In genomic region chr6:93913226-93913861, GRCm38 (mm10) we compare ENCODE assay signal across 8 mouse cellular contexts.
A peak's percentile ranks its signal among the peaks of the same experiment; 100 is the strongest.
DNase-seq lines count a peak whose midpoint lies in the region; ATAC-seq and TF ChIP-seq lines count a peak whose summit lies in the region.

No protein-coding gene starts in this region.

- no peak for TF ChIP-seq CTCF in olfactory bulb, adult 2 months (IDR thresholded peaks at IDR 0.05; ENCODE audit: insufficient read depth, low read depth, low read length)
- no peak for TF ChIP-seq CTCF in liver, postnatal 0 days (IDR thresholded peaks at IDR 0.05; ENCODE audit: low read depth)

- no peaks in the 10 kb centered on the region for H3K27me3 ChIP-seq in forebrain, embryonic 15.5 days
- no peaks in the 10 kb centered on the region for H3K27me3 ChIP-seq in liver, postnatal 0 days (ENCODE audit: insufficient read depth, low read length)

- H3K4me2 ChIP-seq in forebrain, embryonic 15.5 days (replicated peaks): peak overlapping the region; percentile 81
- H3K4me2 ChIP-seq in liver, postnatal 0 days (ENCODE audit: low read depth, low read length): no peak overlapping the region

- TF ChIP-seq POLR2A in olfactory bulb, adult 2 months (IDR thresholded peaks at IDR 0.05; ENCODE audit: insufficient read depth, low read depth, low read length): peak; percentile 6; the same call in 1 of the 2 replicates

- WGBS in forebrain, embryonic 15.5 days: under 1% methylated on average over 22 of the region's 22 CpGs
- 4% methylated on average over 22 of the region's 22 CpGs for WGBS in olfactory bulb, adult 2 months
- WGBS in liver, postnatal 0 days (ENCODE audit: insufficient replicate concordance): 20% methylated on average over 22 of the region's 22 CpGs

- peak; percentile 96 for DNase-seq in R1 (ENCODE audit: low read depth, low spot score)
- peak; percentile 59 for DNase-seq in cerebellum, adult 11-12 months
- DNase-seq in left cerebral cortex, adult 11 months (ENCODE audit: low spot score): peak; percentile 29
- DNase-seq in yolk sac, embryonic 10.5 days (ENCODE audit: low spot score): no peak
- no peak for DNase-seq in liver, postnatal 0 days
- no peak for DNase-seq in ovary, postnatal 14 days (ENCODE audit: low spot score)

- H3K9me3 ChIP-seq in forebrain, embryonic 15.5 days: no peaks in the 10 kb centered on the region
- no peaks in the 10 kb centered on the region for H3K9me3 ChIP-seq in liver, postnatal 0 days (ENCODE audit: low read length)

- H3K4me3 ChIP-seq in forebrain, embryonic 15.5 days: peak overlapping the region; percentile 48
- peak overlapping the region; percentile 69 for H3K4me3 ChIP-seq in olfactory bulb, adult 2 months (ENCODE audit: insufficient read depth, low read depth, low read length)
- H3K4me3 ChIP-seq in liver, postnatal 0 days (ENCODE audit: low read depth, low read length): no peak overlapping the region

- no peak for TF ChIP-seq EP300 in liver, postnatal 0 days (IDR thresholded peaks at IDR 0.05; ENCODE audit: low read depth)

- H3K4me1 ChIP-seq in forebrain, embryonic 15.5 days: peaks cover 49% of the 10 kb centered on the region
- H3K4me1 ChIP-seq in olfactory bulb, adult 2 months (ENCODE audit: control insufficient read depth, insufficient read depth, low read length): peaks cover 11% of the 10 kb centered on the region; the same call in 1 of the 2 replicates
- no peaks in the 10 kb centered on the region for H3K4me1 ChIP-seq in liver, postnatal 0 days (ENCODE audit: insufficient read depth)

- no peaks in the 10 kb centered on the region for H3K36me3 ChIP-seq in forebrain, embryonic 15.5 days
- H3K36me3 ChIP-seq in liver, postnatal 0 days (replicated peaks; ENCODE audit: insufficient read depth, low read length): no peaks in the 10 kb centered on the region

- ATAC-seq in forebrain, embryonic 15.5 days (replicated peaks): peak; percentile 57
- ATAC-seq in liver, postnatal 0 days: no peak

- H3K27ac ChIP-seq in forebrain, embryonic 15.5 days (replicated peaks): peak overlapping the region; percentile 97
- H3K27ac ChIP-seq in olfactory bulb, adult 2 months (ENCODE audit: insufficient read depth, low read depth, low read length): peak overlapping the region; percentile 98
- H3K27ac ChIP-seq in liver, postnatal 0 days (ENCODE audit: low read depth): no peak overlapping the region

- H3K9ac ChIP-seq in forebrain, embryonic 15.5 days (replicated peaks): peak overlapping the region; percentile 80
- no peak overlapping the region for H3K9ac ChIP-seq in liver, postnatal 0 days (replicated peaks)

Comparison
In these comparisons a context has a peak if more than half of its experiments do, and no peak if none do; other contexts are left out.
1. DNase-seq: peak in R1 (single experiment), cerebellum, adult 11-12 months (single experiment) and left cerebral cortex, adult 11 months (single experiment); none in yolk sac, embryonic 10.5 days (single experiment), liver, postnatal 0 days (single experiment) and ovary, postnatal 14 days (single experiment).